Mouse (Mus musculus): ENCODE data around the gene Zfp872. TPM values are rescaled to one million over a fixed set of nuclear protein-coding genes. Genes with fewer than 3 reads are reported as not detected.
A peak's percentile ranks its signal among the peaks of the same experiment; 100 is the strongest.

Gene Zfp872
- total and polyA plus RNA-seq, 3 experiments, result not detected

DNA sequence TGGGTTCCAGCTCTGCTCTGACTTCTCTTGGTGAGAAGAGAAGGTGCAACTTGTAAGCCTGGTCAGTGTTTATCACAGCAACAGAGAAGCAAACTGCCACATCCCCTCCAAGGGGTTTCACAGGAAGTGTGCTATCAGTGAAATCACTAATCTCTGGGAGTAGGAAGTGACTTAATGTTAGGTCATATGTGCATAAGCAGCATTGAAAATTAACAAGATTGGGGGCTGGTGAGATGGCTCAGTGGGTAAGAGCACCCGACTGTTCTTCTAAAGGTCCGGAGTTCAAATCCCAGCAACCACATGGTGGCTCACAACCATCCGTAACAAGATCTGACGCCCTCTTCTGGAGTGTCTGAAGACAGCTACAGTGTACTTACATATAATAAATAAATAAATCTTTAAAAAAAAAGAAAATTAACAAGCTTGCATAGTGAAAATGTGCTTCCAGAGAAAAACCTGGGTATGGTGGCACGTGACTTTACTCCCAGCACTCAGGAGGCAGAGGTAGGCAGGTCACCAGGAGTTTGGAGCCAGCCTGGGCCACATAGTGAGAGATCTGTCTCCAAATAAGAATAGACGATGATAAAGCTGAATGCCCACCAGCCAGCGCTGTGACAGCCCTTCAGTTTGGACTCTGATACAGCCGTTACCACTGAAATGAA, 43.5 kb upstream of the Zfp872 start (continued):
- peak in 1 of 3 experiments; percentile 28; a peak in 1 of 6 replicates for TF ChIP-seq CTCF (IDR thresholded peaks at IDR 0.05 in 2 of 3, conservative IDR thresholded peaks at IDR 0.05 in 1 of 3; ENCODE audit: control insufficient read depth in 1 of 3, insufficient read depth in 1 of 3, low read depth in 2 of 3, low read length in 3 of 3, poor library complexity in 1 of 3, severe bottlenecking in 1 of 3)
- TF ChIP-seq JUND (IDR thresholded peaks at IDR 0.05; ENCODE audit: low read depth, low read length), result no peak
- TF ChIP-seq ZKSCAN1 (IDR thresholded peaks at IDR 0.05; ENCODE audit: low read depth, low read length), result no peak
- no peak for TF ChIP-seq ZMIZ1 (IDR thresholded peaks at IDR 0.05; ENCODE audit: low read depth, low read length)
- 0 out of 2 replicates have a peak, but pooled peaks have one; percentile 46 for TF ChIP-seq E2F4 (IDR thresholded peaks at IDR 0.05; ENCODE audit: borderline replicate concordance, low read depth, low read length)
- TF ChIP-seq UBTF (IDR thresholded peaks at IDR 0.05; ENCODE audit: borderline replicate concordance, insufficient read depth, low read depth, low read length), result no peak
- TF ChIP-seq ZNF384 (IDR thresholded peaks at IDR 0.05; ENCODE audit: low read depth, low read length), result peak; percentile 49; the same call in 1 of the 2 replicates
- TF ChIP-seq RCOR1 (IDR thresholded peaks at IDR 0.05; ENCODE audit: low read depth, low read length), result peak; percentile 83
- no peak for TF ChIP-seq POLR2AphosphoS2 (IDR thresholded peaks at IDR 0.05; ENCODE audit: low read length)
- TF ChIP-seq MAZ (IDR thresholded peaks at IDR 0.05; ENCODE audit: low read depth, low read length), result 0 out of 2 replicates have a peak, but pooled peaks have one; percentile 36
- TF ChIP-seq MEF2A (IDR thresholded peaks at IDR 0.05; ENCODE audit: extremely low read depth, insufficient replicate concordance, low read depth, low read length, poor library complexity, severe bottlenecking), result no peak
- TF ChIP-seq MAX (IDR thresholded peaks at IDR 0.05; ENCODE audit: low read length), result peak; percentile 78
- no peak for TF ChIP-seq CHD2 (IDR thresholded peaks at IDR 0.05; ENCODE audit: low read length)
- TF ChIP-seq SMC3 (IDR thresholded peaks at IDR 0.05; ENCODE audit: low read depth, low read length), result peak; percentile 27

DNA sequence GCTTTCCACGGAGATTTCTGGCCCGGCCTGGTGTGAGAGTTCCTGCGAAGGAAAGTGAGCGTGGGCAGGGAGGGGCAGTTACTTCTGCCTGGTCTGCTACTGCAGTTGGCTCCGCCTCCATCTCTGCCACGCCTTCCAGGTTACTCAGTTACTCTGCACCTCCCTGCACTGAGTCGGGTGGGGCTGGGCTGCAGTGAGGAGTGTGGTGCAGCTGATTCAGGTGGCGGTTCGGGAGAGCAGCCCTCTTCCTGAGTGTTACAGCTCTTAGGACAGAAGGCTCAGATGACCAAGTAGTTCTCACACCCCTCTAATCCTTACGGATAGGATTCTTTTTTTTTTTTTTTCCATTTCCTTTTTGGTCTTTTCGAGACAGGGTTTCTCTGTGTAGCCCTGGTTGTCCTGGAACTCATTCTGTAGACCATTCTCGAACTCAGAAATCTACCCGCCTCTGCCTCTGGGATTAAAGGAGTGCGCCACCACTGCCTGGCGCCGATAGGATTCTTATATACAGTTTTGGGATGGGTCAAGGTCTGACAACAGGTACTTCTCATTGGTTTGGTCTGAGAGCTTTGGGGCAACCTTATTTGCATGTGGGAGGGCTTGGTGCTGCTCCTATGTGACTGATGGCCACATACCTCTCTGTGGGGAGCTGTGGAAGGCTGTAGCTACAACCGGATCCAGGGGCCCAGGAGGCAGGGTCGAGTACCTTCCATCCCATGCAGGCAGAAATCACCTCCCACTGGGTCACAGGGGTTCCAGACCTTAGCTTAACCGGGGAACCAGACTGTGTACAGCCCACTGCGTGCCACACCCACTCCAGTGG, 38.3 kb upstream of the Zfp872 start:
- Histone ChIP-seq H3K4me3 (ENCODE audit: control insufficient read depth in 1 of 2, insufficient read depth in 1 of 2, low read depth in 2 of 2, low read length in 2 of 2) (peak overlapping the region; percentile 24 to 33), H3K9me3 (replicated peaks; ENCODE audit: insufficient read depth, low read length) (no peaks in the 10 kb centered on the region), H3K27ac (ENCODE audit: control insufficient read depth, low read depth, low read length) (no peak overlapping the region), H3K36me3 (ENCODE audit: control insufficient read depth in 1 of 2, insufficient read depth in 2 of 2, low read length in 2 of 2) (peaks cover 0 to 16% of the 10 kb centered on the region in 2 experiments; a peak in 2 of 4 replicates), H3K9ac (ENCODE audit: control insufficient read depth, low read depth, low read length, poor library complexity, severe bottlenecking) (peak overlapping the region; percentile 32), H3K27me3 (ENCODE audit: control insufficient read depth in 1 of 2, insufficient read depth in 2 of 2, low read length in 2 of 2) (no peaks in the 10 kb centered on the region), H3K4me1 (ENCODE audit: control insufficient read depth in 1 of 2, insufficient read depth in 2 of 2, low read length in 2 of 2) (peaks cover 8 to 22% of the 10 kb centered on the region in 2 experiments), H3K79me2 (ENCODE audit: control insufficient read depth, insufficient read depth, low read length, poor library complexity) (no peaks in the 10 kb centered on the region)
- peak; percentile 94 for DNase-seq (ENCODE audit: low read depth, low spot score)
- TF ChIP-seq ZNF384 (IDR thresholded peaks at IDR 0.05; ENCODE audit: low read depth, low read length) (peak; percentile 77), POLR2A (IDR thresholded peaks at IDR 0.05; ENCODE audit: control insufficient read depth in 1 of 2, insufficient read depth in 1 of 2, low read depth in 1 of 2, low read length in 2 of 2, poor library complexity in 1 of 2) (peak; percentile 41 to 62; a peak in 3 of 4 replicates), TCF12 (IDR thresholded peaks at IDR 0.05; ENCODE audit: low read depth, low read length) (peak; percentile 5; the same call in 1 of the 2 replicates), TBP (IDR thresholded peaks at IDR 0.05; ENCODE audit: low read depth, low read length) (peak; percentile 85; the same call in 1 of the 2 replicates), SIN3A (IDR thresholded peaks at IDR 0.05; ENCODE audit: low read length) (peak; percentile 56), KAT2A (conservative IDR thresholded peaks at IDR 0.05; ENCODE audit: low read depth, low read length) (no peak; the same call in 1 of the 2 replicates), POLR2AphosphoS2 (IDR thresholded peaks at IDR 0.05; ENCODE audit: low read length) (peak; percentile 66), MEF2A (IDR thresholded peaks at IDR 0.05; ENCODE audit: extremely low read depth, insufficient replicate concordance, low read depth, low read length, poor library complexity, severe bottlenecking) (no peak), NELFE (IDR thresholded peaks at IDR 0.05; ENCODE audit: low read depth, low read length) (peak; percentile 54), MXI1 (IDR thresholded peaks at IDR 0.05; ENCODE audit: low read depth, low read length) (peak; percentile 58), MAX (IDR thresholded peaks at IDR 0.05; ENCODE audit: low read length) (no peak; the same call in 1 of the 2 replicates), ZMIZ1 (IDR thresholded peaks at IDR 0.05; ENCODE audit: low read depth, low read length) (peak; percentile 90), MAZ (IDR thresholded peaks at IDR 0.05; ENCODE audit: low read depth, low read length) (peak; percentile 59; the same call in 1 of the 2 replicates), UBTF (IDR thresholded peaks at IDR 0.05; ENCODE audit: borderline replicate concordance, insufficient read depth, low read depth, low read length) (no peak), ETS1 (IDR thresholded peaks at IDR 0.05; ENCODE audit: low read depth, low read length) (peak; percentile 17; the same call in 1 of the 2 replicates), CTCF (IDR thresholded peaks at IDR 0.05 in 2 of 3, conservative IDR thresholded peaks at IDR 0.05 in 1 of 3; ENCODE audit: control insufficient read depth in 1 of 3, insufficient read depth in 1 of 3, low read depth in 2 of 3, low read length in 3 of 3, poor library complexity in 1 of 3, severe bottlenecking in 1 of 3) (no peak), CHD1 (IDR thresholded peaks at IDR 0.05; ENCODE audit: low read depth, low read length) (no peak)
